Mouse (Mus musculus): Measurements from ENCODE around the gene Gsto2. TPM values are rescaled to one million over a fixed set of nuclear protein-coding genes. Genes with fewer than 3 reads are reported as not detected.

The Gsto2 gene
- polyA plus RNA-seq, 1 experiment: 0.97 TPM

DNA sequence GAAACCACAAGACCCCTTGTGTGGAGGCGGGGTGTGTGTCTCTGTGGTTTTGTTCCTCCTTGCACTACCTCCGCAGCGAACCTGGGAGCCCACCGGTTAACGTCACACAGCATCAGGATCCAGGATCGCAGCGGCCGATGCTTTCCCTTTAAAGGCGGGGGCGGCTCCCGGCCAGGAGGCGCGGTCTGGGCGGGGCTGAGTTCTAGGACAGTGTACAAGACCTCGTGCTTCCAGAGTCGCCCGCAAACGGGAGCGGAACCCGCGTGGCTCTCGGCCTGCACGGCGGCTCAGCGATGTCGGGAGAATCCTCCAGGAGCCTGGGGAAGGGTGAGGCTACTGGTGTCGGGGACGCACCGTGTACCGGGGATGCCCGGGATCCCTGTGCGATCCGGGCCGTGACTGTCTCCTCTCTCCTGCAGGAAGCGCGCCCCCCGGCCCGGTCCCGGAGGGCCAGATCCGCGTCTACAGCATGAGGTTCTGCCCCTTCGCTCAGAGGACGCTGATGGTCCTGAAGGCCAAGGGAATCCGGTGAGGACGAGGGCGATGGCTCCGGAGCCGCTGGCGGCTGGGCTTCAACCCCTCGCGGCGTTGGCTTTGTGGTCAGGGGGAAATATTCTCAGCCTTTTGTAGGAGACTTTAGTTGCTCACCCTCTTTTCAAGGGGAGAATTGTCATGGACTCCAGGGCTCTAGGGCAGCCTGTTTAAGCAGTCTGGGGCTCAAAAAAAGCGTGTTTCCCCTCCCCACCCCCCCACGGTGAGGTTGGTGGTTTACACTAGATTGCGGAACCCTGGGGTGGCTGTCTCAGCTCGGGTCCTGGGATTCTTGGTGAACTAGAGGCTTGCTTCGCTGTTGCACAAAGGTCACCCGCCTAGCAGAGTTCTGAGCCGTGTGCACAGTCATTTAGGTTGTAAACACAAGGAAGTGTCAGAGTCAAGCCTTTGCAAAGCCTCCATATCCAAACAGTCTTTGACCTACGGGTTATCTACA, 10.2 kb upstream of the Gsto2 start, which contains the start of gene Gsto1:
Gsto1 (plus strand) TSS at position 175 of the 988 bp plus-strand sequence.
- peak within 1 kb of the TSS; percentile 99 for H3K4me3 ChIP-seq (ENCODE audit: insufficient read depth, low read length)
- peak within 1 kb of the TSS; percentile 82 for H3K27ac ChIP-seq (ENCODE audit: insufficient read depth, low read depth, low read length)
- TF ChIP-seq CTCF (IDR thresholded peaks at IDR 0.05; ENCODE audit: low read depth, low read length): no peak
- peak; percentile 94; the same call in 1 of the 2 replicates for TF ChIP-seq POLR2A (IDR thresholded peaks at IDR 0.05; ENCODE audit: borderline replicate concordance, low read depth, low read length)
- peaks cover 9% of the 10 kb centered on the region for H3K4me1 ChIP-seq (ENCODE audit: control insufficient read depth, insufficient read depth, low read length)

DNA sequence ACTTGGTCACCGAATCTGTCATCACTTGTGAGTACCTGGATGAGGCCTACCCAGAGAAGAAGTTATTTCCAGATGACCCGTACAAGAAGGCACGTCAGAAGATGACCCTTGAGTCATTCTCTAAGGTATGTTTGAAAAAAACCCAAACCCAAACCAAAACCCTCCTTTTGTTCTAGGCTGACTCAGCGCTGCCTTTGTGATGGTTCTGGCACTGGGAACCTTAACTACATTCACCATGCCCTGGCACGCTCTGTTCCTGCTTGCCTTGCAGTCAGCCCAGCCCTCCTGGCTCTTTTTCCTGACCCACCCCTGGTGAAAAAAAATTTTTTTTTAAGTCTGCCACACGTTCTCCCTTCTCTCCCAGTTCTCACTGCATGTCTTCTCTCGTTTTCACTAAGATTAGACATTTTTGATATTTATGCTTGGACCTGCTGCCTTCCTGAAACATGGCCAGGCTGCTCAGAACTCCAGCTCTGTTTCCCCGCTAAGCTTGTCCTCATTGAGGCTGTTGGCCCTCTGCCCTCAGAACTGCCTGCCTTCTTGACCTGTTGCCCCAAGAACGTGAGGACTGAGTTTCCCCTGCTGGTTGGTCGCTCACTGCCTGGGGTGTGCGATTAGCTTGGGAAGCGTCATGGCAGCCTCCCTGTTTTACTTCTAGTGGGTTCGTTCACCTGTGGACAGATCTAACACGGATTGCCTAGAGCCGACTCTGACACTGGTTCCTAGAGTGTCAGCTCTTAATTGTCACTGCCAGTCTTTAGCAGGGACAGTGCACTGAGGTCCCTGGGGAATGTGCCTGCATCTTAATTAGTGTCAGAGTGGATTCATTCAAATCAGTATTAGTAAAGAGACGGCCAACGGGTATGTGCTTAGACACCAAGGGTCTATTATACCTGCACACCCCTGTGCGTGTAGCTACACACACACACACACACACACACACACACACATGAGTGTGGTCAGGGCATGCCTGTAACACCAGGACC, 7.1 kb upstream of the Gsto2 start:
- H3K27ac ChIP-seq (ENCODE audit: insufficient read depth, low read depth, low read length): no peak overlapping the region
- peaks cover 9% of the 10 kb centered on the region for H3K4me1 ChIP-seq (ENCODE audit: control insufficient read depth, insufficient read depth, low read length)
- TF ChIP-seq CTCF (IDR thresholded peaks at IDR 0.05; ENCODE audit: low read depth, low read length) (no peak), POLR2A (IDR thresholded peaks at IDR 0.05; ENCODE audit: borderline replicate concordance, low read depth, low read length) (no peak)
- no peak overlapping the region for H3K4me3 ChIP-seq (ENCODE audit: insufficient read depth, low read length)

DNA sequence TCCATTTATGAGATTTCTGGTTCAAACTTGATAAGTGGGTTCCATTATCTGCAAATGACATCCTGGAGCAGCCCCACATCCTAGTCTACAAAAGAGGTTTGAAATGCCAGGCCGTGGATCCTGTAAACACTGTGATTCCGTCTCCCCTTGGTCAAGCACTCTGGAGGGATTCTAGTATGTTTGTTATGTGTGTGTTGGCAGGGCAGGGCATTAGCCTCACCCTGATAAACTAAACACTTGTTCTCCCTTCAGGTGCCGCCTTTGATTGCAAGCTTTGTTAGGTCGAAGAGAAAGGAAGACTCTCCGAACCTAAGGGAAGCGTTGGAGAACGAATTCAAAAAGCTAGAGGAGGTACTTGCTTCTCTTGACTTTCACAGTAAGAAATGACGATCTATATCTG, 6.2 kb upstream of the Gsto2 start:
- no peak overlapping the region for H3K4me3 ChIP-seq (ENCODE audit: insufficient read depth, low read length)
- peaks cover 9% of the 10 kb centered on the region for H3K4me1 ChIP-seq (ENCODE audit: control insufficient read depth, insufficient read depth, low read length)
- TF ChIP-seq CTCF (IDR thresholded peaks at IDR 0.05; ENCODE audit: low read depth, low read length) (no peak), POLR2A (IDR thresholded peaks at IDR 0.05; ENCODE audit: borderline replicate concordance, low read depth, low read length) (no peak)
- H3K27ac ChIP-seq (ENCODE audit: insufficient read depth, low read depth, low read length): no peak overlapping the region

DNA sequence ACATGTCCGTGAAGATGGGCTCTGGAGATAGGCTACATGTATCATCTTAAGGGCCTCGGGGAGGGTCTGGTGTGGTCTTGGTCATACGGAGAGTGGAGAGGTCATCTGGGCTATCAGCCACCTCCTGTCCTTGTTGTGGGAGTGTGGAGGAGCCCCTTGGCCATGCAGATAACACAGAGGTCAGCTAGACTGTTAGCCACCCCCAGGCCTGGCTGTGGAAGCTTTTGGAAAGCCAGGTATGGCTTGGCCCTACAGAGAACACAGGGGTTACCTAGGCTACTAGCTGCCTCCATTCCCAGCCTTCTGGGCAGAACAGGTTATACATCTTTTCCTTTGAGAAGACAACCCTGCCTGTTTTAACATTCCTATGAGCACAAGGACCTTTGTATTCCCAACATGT, 2.8 kb upstream of the Gsto2 start:
- Histone ChIP-seq H3K27ac (ENCODE audit: insufficient read depth, low read depth, low read length) (no peak overlapping the region), H3K4me3 (ENCODE audit: insufficient read depth, low read length) (no peak overlapping the region), H3K4me1 (ENCODE audit: control insufficient read depth, insufficient read depth, low read length) (peaks cover 4% of the 10 kb centered on the region)
- TF ChIP-seq CTCF (IDR thresholded peaks at IDR 0.05; ENCODE audit: low read depth, low read length) (no peak), POLR2A (IDR thresholded peaks at IDR 0.05; ENCODE audit: borderline replicate concordance, low read depth, low read length) (no peak)

GRCm38 (mm10) chr19:47864051-47864450, 1.3 kb upstream of the Gsto2 start:
- TF ChIP-seq CTCF (IDR thresholded peaks at IDR 0.05; ENCODE audit: low read depth, low read length) (no peak), POLR2A (IDR thresholded peaks at IDR 0.05; ENCODE audit: borderline replicate concordance, low read depth, low read length) (no peak)
- Histone ChIP-seq H3K27ac (ENCODE audit: insufficient read depth, low read depth, low read length) (no peak overlapping the region), H3K4me1 (ENCODE audit: control insufficient read depth, insufficient read depth, low read length) (peaks cover 4% of the 10 kb centered on the region), H3K4me3 (ENCODE audit: insufficient read depth, low read length) (no peak overlapping the region)

GRCm38 (mm10) chr19:47864721-47865120, 613 bp upstream of the Gsto2 start:
- no peak for TF ChIP-seq CTCF (IDR thresholded peaks at IDR 0.05; ENCODE audit: low read depth, low read length)
- TF ChIP-seq POLR2A (IDR thresholded peaks at IDR 0.05; ENCODE audit: borderline replicate concordance, low read depth, low read length): no peak
- Histone ChIP-seq H3K4me1 (ENCODE audit: control insufficient read depth, insufficient read depth, low read length) (peaks cover 4% of the 10 kb centered on the region), H3K27ac (ENCODE audit: insufficient read depth, low read depth, low read length) (no peak overlapping the region), H3K4me3 (ENCODE audit: insufficient read depth, low read length) (no peak overlapping the region)

DNA sequence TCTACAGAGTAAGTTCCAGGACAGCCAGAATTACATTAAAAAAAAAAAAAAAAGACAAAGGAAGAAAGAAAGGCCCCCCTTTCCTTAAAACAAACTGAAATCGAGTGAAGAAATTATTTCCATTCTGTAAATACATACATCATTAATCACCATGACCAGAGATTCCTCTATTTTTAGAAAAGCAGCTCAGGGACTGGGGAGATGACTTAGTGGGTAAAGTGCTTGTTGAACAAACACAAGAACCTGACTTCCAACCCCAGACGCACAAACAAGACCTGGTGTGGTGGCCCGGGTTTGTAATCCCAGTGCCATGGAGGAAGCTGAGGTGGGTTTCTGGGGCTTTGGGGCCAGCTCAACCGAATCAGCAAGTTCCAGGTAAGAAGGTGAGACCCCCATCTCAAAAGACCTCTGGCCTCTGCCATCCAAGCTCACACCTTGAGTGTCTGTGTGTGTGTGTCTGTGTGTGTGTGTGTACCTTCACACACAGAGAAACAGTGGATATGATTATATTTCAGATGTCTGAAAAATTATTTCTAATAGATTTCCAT, 2.4 kb downstream of the Gsto2 start:
- Histone ChIP-seq H3K4me1 (ENCODE audit: control insufficient read depth, insufficient read depth, low read length) (peaks cover 4% of the 10 kb centered on the region), H3K4me3 (ENCODE audit: insufficient read depth, low read length) (no peak overlapping the region), H3K27ac (ENCODE audit: insufficient read depth, low read depth, low read length) (no peak overlapping the region)
- no peak for TF ChIP-seq POLR2A (IDR thresholded peaks at IDR 0.05; ENCODE audit: borderline replicate concordance, low read depth, low read length)
- no peak for TF ChIP-seq CTCF (IDR thresholded peaks at IDR 0.05; ENCODE audit: low read depth, low read length)

GRCm38 (mm10) chr19:47868951-47869350, 3.6 kb downstream of the Gsto2 start:
- TF ChIP-seq POLR2A (IDR thresholded peaks at IDR 0.05; ENCODE audit: borderline replicate concordance, low read depth, low read length) (no peak), CTCF (IDR thresholded peaks at IDR 0.05; ENCODE audit: low read depth, low read length) (no peak)
- Histone ChIP-seq H3K4me1 (ENCODE audit: control insufficient read depth, insufficient read depth, low read length) (peaks cover 4% of the 10 kb centered on the region), H3K4me3 (ENCODE audit: insufficient read depth, low read length) (no peak overlapping the region), H3K27ac (ENCODE audit: insufficient read depth, low read depth, low read length) (no peak overlapping the region)

GRCm38 (mm10) chr19:47869516-47869915, 4.2 kb downstream of the Gsto2 start:
- TF ChIP-seq CTCF (IDR thresholded peaks at IDR 0.05; ENCODE audit: low read depth, low read length) (no peak), POLR2A (IDR thresholded peaks at IDR 0.05; ENCODE audit: borderline replicate concordance, low read depth, low read length) (no peak)
- H3K27ac ChIP-seq (ENCODE audit: insufficient read depth, low read depth, low read length): no peak overlapping the region
- no peak overlapping the region for H3K4me3 ChIP-seq (ENCODE audit: insufficient read depth, low read length)
- H3K4me1 ChIP-seq (ENCODE audit: control insufficient read depth, insufficient read depth, low read length): peaks cover 4% of the 10 kb centered on the region
